ENCODE assay signal across 9 mouse cellular contexts in genomic region chr16:94209626-94210025, GRCm38 (mm10).
DNase-seq lines count a peak whose midpoint lies in the region; ATAC-seq and TF ChIP-seq lines count a peak whose summit lies in the region.
"Had no signal": no experiment of that assay in that cellular context is flagged by ENCODE, and none has a peak within 500 bp of the region (broad histone marks: within the 10 kb centered on the region; RNA-seq: fewer than 3 reads in every experiment).

No protein-coding gene starts in this region.

- DNase-seq in gastrocnemius, adult 18-20 months (ENCODE audit: low spot score): peak; percentile 19
- no peak for DNase-seq in gastrocnemius, postnatal 36 days
- peak; percentile 32 for DNase-seq in MN1 (ENCODE audit: low spot score)
- no peak for DNase-seq in heart, embryonic 10.5 days (ENCODE audit: low spot score)
- DNase-seq in embryo, embryonic 11 days: no peak
- DNase-seq in adrenal gland, postnatal 14 days: no peak

- H3K4me3 ChIP-seq in heart, embryonic 10.5 days: no peak overlapping the region
- no peak overlapping the region for H3K4me3 ChIP-seq in myocyte
- H3K4me3 ChIP-seq: forebrain, embryonic 15.5 days had no signal

- peak overlapping the region; percentile 76 for H3K27ac ChIP-seq in heart, embryonic 10.5 days
- H3K27ac ChIP-seq: forebrain, embryonic 15.5 days had no signal

- ATAC-seq in megakaryocyte-erythroid progenitor cell, adult 5-6 weeks (replicated peaks; ENCODE audit: low FRiP score, low TSS enrichment, poor library complexity, severe bottlenecking): no peak
- ATAC-seq: forebrain, embryonic 15.5 days had no signal

- TF ChIP-seq POLR2A in myocyte (IDR thresholded peaks at IDR 0.05; ENCODE audit: insufficient read length, low read depth): peak; percentile 27

- WGBS in heart, embryonic 10.5 days: 56% methylated on average over 3 of the region's 3 CpGs

- H3K27me3 ChIP-seq in heart, embryonic 10.5 days (ENCODE audit: insufficient read depth, poor library complexity, severe bottlenecking): no peaks in the 10 kb centered on the region
- H3K27me3 ChIP-seq in myocyte (ENCODE audit: control insufficient read depth, insufficient read depth, insufficient read length): no peaks in the 10 kb centered on the region
- H3K27me3 ChIP-seq: forebrain, embryonic 15.5 days had no signal

- H3K4me1 ChIP-seq in heart, embryonic 10.5 days: peaks cover 36% of the 10 kb centered on the region
- H3K4me1 ChIP-seq: forebrain, embryonic 15.5 days had no signal

- no peaks in the 10 kb centered on the region for H3K9me3 ChIP-seq in heart, embryonic 10.5 days
- H3K9me3 ChIP-seq: forebrain, embryonic 15.5 days had no signal

- intact Hi-C loops in gastrocnemius, postnatal 36 days (cut with DNase I): no loop called here

- H3K4me2 ChIP-seq in myocyte (ENCODE audit: low read depth): peak overlapping the region; percentile 50
- H3K4me2 ChIP-seq: forebrain, embryonic 15.5 days had no signal

- no peaks in the 10 kb centered on the region for H3K36me3 ChIP-seq in heart, embryonic 10.5 days
- H3K36me3 ChIP-seq in myocyte (ENCODE audit: control insufficient read depth, insufficient read depth): no peaks in the 10 kb centered on the region
- H3K36me3 ChIP-seq: forebrain, embryonic 15.5 days had no signal

- H3ac ChIP-seq in myocyte (ENCODE audit: control insufficient read depth, insufficient read length): no peak overlapping the region

- no peaks in the 10 kb centered on the region for H3K79me2 ChIP-seq in myocyte (ENCODE audit: control insufficient read depth, insufficient read depth)

TF ChIP-seq in myocyte, 11 proteins besides CTCF, POLR2A, EP300 and RAD21:
- TF ChIP-seq USF1 (IDR thresholded peaks at IDR 0.05; ENCODE audit: low read depth) (no peak), MYOG (IDR thresholded peaks at IDR 0.05; ENCODE audit: control insufficient read depth in 1 of 3, insufficient read depth in 1 of 3, insufficient read length in 2 of 3, low read depth in 2 of 3) (peak in 2 of 3 experiments; percentile 79 to 86), SRF (IDR thresholded peaks at IDR 0.05; ENCODE audit: control insufficient read depth, insufficient read length, low read depth) (no peak), TCF12 (IDR thresholded peaks at IDR 0.05; ENCODE audit: insufficient read depth, poor library complexity, severe bottlenecking) (no peak), MYOD1 (IDR thresholded peaks at IDR 0.05; ENCODE audit: control insufficient read depth in 1 of 3, insufficient read length in 2 of 3, low read depth in 2 of 3) (peak in 2 of 3 experiments; percentile 73 to 82)

Comparison
In these comparisons a context has a peak if more than half of its experiments do, and no peak if none do; other contexts are left out.
1. DNase-seq: peak in gastrocnemius, adult 18-20 months (single experiment) and MN1 (single experiment); none in gastrocnemius, postnatal 36 days (0 of 2), heart, embryonic 10.5 days (single experiment), embryo, embryonic 11 days (single experiment) and adrenal gland, postnatal 14 days (single experiment).